Mouse (Mus musculus): Measurements from ENCODE around the gene Hoxa10. TPM values are rescaled to one million over a fixed set of nuclear protein-coding genes. Genes with fewer than 3 reads are reported as not detected.

Hoxa10 gene
- total RNA-seq, 1 experiment = 0.80 TPM

DNA sequence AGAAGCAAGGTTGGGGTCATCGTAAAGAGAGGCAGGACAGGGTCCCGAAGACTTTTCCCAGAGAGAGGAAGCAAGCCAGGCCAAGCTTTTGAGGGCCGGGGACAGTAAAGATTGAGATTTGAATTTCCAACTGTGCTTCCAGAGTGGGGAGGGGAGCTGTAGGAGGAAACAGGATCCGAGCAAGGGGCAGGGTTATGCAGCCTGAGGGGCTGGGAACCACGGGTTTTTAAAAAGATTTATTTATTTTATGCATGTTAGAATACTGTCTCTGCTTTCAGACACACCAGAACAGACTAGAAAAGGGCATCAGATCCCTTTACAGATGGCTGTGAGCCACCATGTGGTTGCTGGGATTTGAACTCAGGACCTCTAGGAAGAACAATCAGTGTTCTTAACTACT, 36.3 kb upstream of the Hoxa10 start:
- TF ChIP-seq HCFC1 (IDR thresholded peaks at IDR 0.05; ENCODE audit: borderline replicate concordance, insufficient read depth, low read length) (no peak), ZC3H11A (IDR thresholded peaks at IDR 0.05; ENCODE audit: borderline replicate concordance, low read depth, low read length) (no peak)

DNA sequence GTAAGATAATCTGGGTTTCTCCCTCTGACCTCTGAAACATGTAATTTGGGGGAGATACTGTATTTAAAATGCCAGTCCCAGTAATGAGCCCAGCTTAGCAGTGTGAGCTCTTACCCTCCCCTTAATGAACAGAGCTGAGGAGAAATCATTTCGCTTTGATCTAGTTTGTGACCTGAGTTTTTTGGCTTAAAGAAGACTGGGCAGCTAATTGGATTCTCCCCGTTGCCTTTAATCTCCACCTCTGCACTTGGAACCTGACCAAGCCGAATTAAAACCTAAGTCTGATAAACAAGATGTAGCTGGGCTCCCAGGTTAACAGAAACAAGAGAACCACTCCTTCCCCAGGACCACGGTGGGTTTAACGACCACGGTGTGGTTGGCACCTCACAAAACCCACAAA, 35.7 kb upstream of the Hoxa10 start:
- in situ Hi-C loops (cut with MboI; ENCODE audit: low sequenced_read_pairs in 2 of 2, unreplicated experiment in 2 of 2) = loop anchor here in 1 of 2 experiments (25.0 kb wide), 1 partner anchor 561 kb away; no protein-coding TSS in a partner anchor
- Histone ChIP-seq H3K4me3 (ENCODE audit: insufficient read depth in 1 of 2, low read depth in 1 of 2, low read length in 2 of 2, poor library complexity in 1 of 2, severe bottlenecking in 1 of 2) (no peak overlapping the region), H3K27ac (ENCODE audit: insufficient read depth, low read depth, low read length, poor library complexity, severe bottlenecking) (no peak overlapping the region), H3K4me1 (ENCODE audit: control insufficient read depth in 2 of 2, insufficient read depth in 2 of 2, low read length in 2 of 2, poor library complexity in 1 of 2) (0 out of 4 replicates have a peak, but pooled peaks cover 0 to 2% of the 10 kb centered on the region in 2 experiments), H3K9ac (ENCODE audit: insufficient read depth, low read depth, low read length, poor library complexity, severe bottlenecking) (no peak overlapping the region), H3K36me3 (ENCODE audit: control insufficient read depth, insufficient read depth, low read length, poor library complexity, severe bottlenecking) (no peaks in the 10 kb centered on the region), H3K9me3 (ENCODE audit: control insufficient read depth, insufficient read depth, low read depth, low read length) (no peaks in the 10 kb centered on the region)
- TF ChIP-seq CHD2 (IDR thresholded peaks at IDR 0.05; ENCODE audit: low read depth, low read length) (no peak), MAFK (IDR thresholded peaks at IDR 0.05; ENCODE audit: insufficient read depth, low read depth, low read length) (no peak)
- DNase-seq (ENCODE audit: low read depth, low spot score) = no peak

More for the DNA sequence above, 36.3 kb upstream of the Hoxa10 start:
- Histone ChIP-seq H3K4me3 (ENCODE audit: insufficient read depth in 1 of 2, low read depth in 1 of 2, low read length in 2 of 2, poor library complexity in 1 of 2, severe bottlenecking in 1 of 2) (no peak overlapping the region), H3K27ac (ENCODE audit: insufficient read depth, low read depth, low read length, poor library complexity, severe bottlenecking) (no peak overlapping the region), H3K9ac (ENCODE audit: insufficient read depth, low read depth, low read length, poor library complexity, severe bottlenecking) (no peak overlapping the region), H3K36me3 (ENCODE audit: control insufficient read depth, insufficient read depth, low read length, poor library complexity, severe bottlenecking) (no peaks in the 10 kb centered on the region), H3K9me3 (ENCODE audit: control insufficient read depth, insufficient read depth, low read depth, low read length) (no peaks in the 10 kb centered on the region), H3K4me1 (ENCODE audit: control insufficient read depth in 2 of 2, insufficient read depth in 2 of 2, low read length in 2 of 2, poor library complexity in 1 of 2) (0 out of 4 replicates have a peak, but pooled peaks cover 0 to 2% of the 10 kb centered on the region in 2 experiments)
- DNase-seq (ENCODE audit: low read depth, low spot score) = no peak
- in situ Hi-C loops (cut with MboI; ENCODE audit: low sequenced_read_pairs in 2 of 2, unreplicated experiment in 2 of 2) = loop anchor here in 1 of 2 experiments (25.0 kb wide), 1 partner anchor 560 kb away; no protein-coding TSS in a partner anchor

DNA sequence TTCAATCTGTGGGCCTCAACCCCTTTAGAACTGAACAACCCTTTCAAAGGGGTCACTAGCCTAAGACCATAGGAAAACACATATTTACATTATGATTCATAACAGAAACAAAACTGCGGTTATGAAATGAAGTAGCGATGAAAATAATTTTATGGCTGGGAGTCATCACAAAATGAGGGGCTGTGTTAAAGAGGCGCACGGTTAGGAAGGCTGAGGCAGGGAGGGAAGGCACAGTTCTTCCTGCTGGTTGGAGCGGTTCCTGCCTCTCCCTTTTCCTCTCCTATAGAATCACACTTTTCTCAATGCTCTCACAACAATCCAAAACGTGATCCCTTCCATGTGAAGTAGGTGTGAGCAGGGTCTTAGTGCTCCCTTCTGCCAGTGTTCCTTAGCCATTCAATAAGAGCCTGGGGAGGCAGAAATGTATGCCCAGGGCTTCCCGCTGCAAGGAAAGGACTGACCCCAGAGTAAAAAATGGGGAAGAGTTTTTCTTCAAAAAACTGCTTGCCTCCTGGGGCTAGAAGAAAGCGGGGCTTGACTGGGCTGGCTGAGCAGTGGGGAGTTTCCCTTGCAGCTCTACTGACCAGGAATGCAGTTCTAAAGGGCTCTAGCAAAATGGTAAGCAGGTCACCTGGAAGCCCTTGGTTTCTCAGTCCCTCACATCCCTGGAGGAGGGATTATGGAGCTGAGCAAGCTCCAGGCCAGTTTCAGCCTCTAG, 35.1 kb upstream of the Hoxa10 start:
- no peaks in the 10 kb centered on the region for H3K36me3 ChIP-seq (ENCODE audit: control insufficient read depth, insufficient read depth, low read length, poor library complexity, severe bottlenecking)
- no peak for TF ChIP-seq ZNF384 (IDR thresholded peaks at IDR 0.05; ENCODE audit: low read depth, low read length)
- no peak for TF ChIP-seq CHD2 (IDR thresholded peaks at IDR 0.05; ENCODE audit: low read depth, low read length)
- 0 out of 4 replicates have a peak, but pooled peaks cover 0 to 2% of the 10 kb centered on the region in 2 experiments for H3K4me1 ChIP-seq (ENCODE audit: control insufficient read depth in 2 of 2, insufficient read depth in 2 of 2, low read length in 2 of 2, poor library complexity in 1 of 2)
- in situ Hi-C loops (cut with MboI; ENCODE audit: low sequenced_read_pairs in 2 of 2, unreplicated experiment in 2 of 2) = loop anchor here in 1 of 2 experiments (25.0 kb wide), 1 partner anchor 562 kb away; no protein-coding TSS in a partner anchor
- H3K27ac ChIP-seq (ENCODE audit: insufficient read depth, low read depth, low read length, poor library complexity, severe bottlenecking) = no peak overlapping the region
- H3K4me3 ChIP-seq (ENCODE audit: insufficient read depth in 1 of 2, low read depth in 1 of 2, low read length in 2 of 2, poor library complexity in 1 of 2, severe bottlenecking in 1 of 2) = no peak overlapping the region
- H3K9me3 ChIP-seq (ENCODE audit: control insufficient read depth, insufficient read depth, low read depth, low read length) = no peaks in the 10 kb centered on the region
- no peak for DNase-seq (ENCODE audit: low read depth, low spot score)
- no peak overlapping the region for H3K9ac ChIP-seq (ENCODE audit: insufficient read depth, low read depth, low read length, poor library complexity, severe bottlenecking)

DNA sequence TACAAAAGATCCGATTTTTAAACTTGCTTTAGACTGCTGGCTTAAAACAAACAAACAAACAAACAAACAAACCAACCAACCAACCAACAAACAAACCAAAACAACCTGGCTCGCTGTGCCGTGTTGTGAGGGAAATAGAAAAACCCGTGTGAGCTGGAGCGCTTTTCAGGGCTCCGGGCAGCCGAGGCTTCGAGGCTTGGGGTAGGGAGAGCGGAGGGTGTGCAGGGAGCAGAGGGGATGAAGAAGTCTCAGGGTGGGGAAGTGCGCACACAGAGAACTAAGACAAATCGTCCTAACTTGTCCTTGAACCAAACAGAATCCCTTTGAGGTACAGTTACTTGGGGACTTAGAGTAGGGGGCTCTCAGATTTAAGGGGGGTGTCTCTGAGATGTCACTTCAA, 33.9 kb upstream of the Hoxa10 start:
- no peak for TF ChIP-seq CHD2 (IDR thresholded peaks at IDR 0.05; ENCODE audit: low read depth, low read length)
- no peak for TF ChIP-seq ZNF384 (IDR thresholded peaks at IDR 0.05; ENCODE audit: low read depth, low read length)
- no peak for TF ChIP-seq MAFK (IDR thresholded peaks at IDR 0.05; ENCODE audit: insufficient read depth, low read depth, low read length)
- TF ChIP-seq HCFC1 (IDR thresholded peaks at IDR 0.05; ENCODE audit: borderline replicate concordance, insufficient read depth, low read length) = no peak
- no peak for TF ChIP-seq ZC3H11A (IDR thresholded peaks at IDR 0.05; ENCODE audit: borderline replicate concordance, low read depth, low read length)
- H3K9ac ChIP-seq (ENCODE audit: insufficient read depth, low read depth, low read length, poor library complexity, severe bottlenecking) = no peak overlapping the region
- no peak for DNase-seq (ENCODE audit: low read depth, low spot score)
- H3K9me3 ChIP-seq (ENCODE audit: control insufficient read depth, insufficient read depth, low read depth, low read length) = no peaks in the 10 kb centered on the region
- no peaks in the 10 kb centered on the region for H3K36me3 ChIP-seq (ENCODE audit: control insufficient read depth, insufficient read depth, low read length, poor library complexity, severe bottlenecking)
- in situ Hi-C loops (cut with MboI; ENCODE audit: low sequenced_read_pairs in 2 of 2, unreplicated experiment in 2 of 2) = loop anchor here in 1 of 2 experiments (25.0 kb wide), 1 partner anchor 1013 kb away; the partner anchor contains the start of gene Creb5
- H3K27ac ChIP-seq (ENCODE audit: insufficient read depth, low read depth, low read length, poor library complexity, severe bottlenecking) = no peak overlapping the region
- no peak overlapping the region for H3K4me3 ChIP-seq (ENCODE audit: insufficient read depth in 1 of 2, low read depth in 1 of 2, low read length in 2 of 2, poor library complexity in 1 of 2, severe bottlenecking in 1 of 2)
- H3K4me1 ChIP-seq (ENCODE audit: control insufficient read depth in 2 of 2, insufficient read depth in 2 of 2, low read length in 2 of 2, poor library complexity in 1 of 2) = 0 out of 4 replicates have a peak, but pooled peaks cover 0 to 2% of the 10 kb centered on the region in 2 experiments
